Mouse (Mus musculus) megakaryocyte, embryonic 14.5 days (primary cell): ENCODE measurements around the gene Pgls.

ENCODE experiments used
- FLI1 ChIP-seq: IDR thresholded peaks from 2 replicates; pipeline ENCODE4 v1.6.1; 2012; ENCODE audit warnings: low read length, inconsistent platforms, mixed read lengths
- GATA1 ChIP-seq: IDR thresholded peaks from 3 replicates; pipeline ENCODE4 v1.6.1; 2012; ENCODE audit warnings: mixed read lengths, low read length, inconsistent platforms, borderline replicate concordance

GRCm38 (mm10) chr8:71629781-71630212 is 37.8 kb downstream of the Pgls start:
- TF ChIP-seq GATA1, result no peak
- TF ChIP-seq FLI1, result no peak
